Mouse (Mus musculus) stomach, embryonic 15.5 days (tissue): ENCODE measurements at regions not wholly inside any gene's neighbourhood (a gene's known extent, or its start where the extent isn't known, plus 50 kb on each side); places are given as distances from the start of the nearest gene placed in this dataset.

Source experiments
- ATAC-seq: fragments of 200-750 bp; cut with Nextera tagmentation; 2 replicates; pipeline ENCODE4 v1.8.0; 2017; ENCODE audit warnings: low read depth, moderate number of reproducible peaks, moderate TSS enrichment; ENCODE audit not compliant: insufficient read depth, low FRiP score
- H3K27ac ChIP-seq: fragments of 300-500 bp; sonication (generic); 2 replicates; pipeline ENCODE4 v1.5.1; 2015; ENCODE audit warnings: mild to moderate bottlenecking, inconsistent platforms
- H3K27me3 ChIP-seq: fragments of 300-500 bp; sonication (generic); replicated peaks from 2 replicates; pipeline ENCODE4 v1.6.1; 2015; ENCODE audit warnings: inconsistent platforms
- H3K36me3 ChIP-seq: fragments of 300-500 bp; sonication (generic); 2 replicates; pipeline ENCODE4 v1.6.1; 2015; ENCODE audit warnings: inconsistent platforms
- H3K4me1 ChIP-seq: fragments of 300-500 bp; sonication (generic); 2 replicates; pipeline ENCODE4 v1.6.1; 2015; ENCODE audit warnings: inconsistent platforms
- H3K4me2 ChIP-seq: fragments of 300-500 bp; sonication (generic); 2 replicates; pipeline ENCODE4 v1.6.1; 2015; ENCODE audit warnings: mild to moderate bottlenecking, inconsistent platforms
- H3K4me3 ChIP-seq: fragments of 300-500 bp; sonication (generic); replicated peaks from 2 replicates; pipeline ENCODE4 v1.5.1; 2015; ENCODE audit warnings: inconsistent platforms
- H3K9ac ChIP-seq: fragments of 300-500 bp; sonication (generic); 2 replicates; pipeline ENCODE4 v1.6.1; 2015; ENCODE audit warnings: inconsistent platforms
- H3K9me3 ChIP-seq: fragments of 300-500 bp; sonication (generic); 2 replicates; pipeline ENCODE4 v1.6.1; 2016; ENCODE audit warnings: inconsistent platforms
- WGBS: fragments of 180-500 bp; shearing (Covaris S2); methylation state at CpG from one replicate; pipeline ENCODE4 v1.1.7; 2015; 5-methylcytosine and 5-hydroxymethylcytosine counted together

DNA sequence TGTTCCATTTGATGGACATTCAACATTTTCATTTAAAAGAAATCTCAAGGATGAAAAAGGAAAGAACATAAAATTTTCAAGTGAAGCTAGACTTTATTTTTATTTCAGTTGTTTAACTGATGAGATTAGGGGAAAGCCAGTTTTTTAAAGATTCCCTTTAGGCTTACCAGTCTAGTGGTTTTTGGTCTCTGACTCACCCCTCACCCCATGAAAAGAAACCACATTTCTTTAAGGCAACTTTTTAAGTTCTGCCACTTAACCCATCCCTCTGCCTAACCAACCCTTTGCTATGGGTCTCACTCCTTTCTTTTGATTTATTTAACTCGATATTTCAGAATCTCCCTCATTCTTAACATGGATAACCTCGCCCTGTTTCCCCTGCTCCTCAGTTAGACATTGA lies 388.1 kb upstream of the Mef2c start:
- Histone ChIP-seq H3K4me1 (no peaks in the 10 kb centered on the region), H3K9me3 (no peaks in the 10 kb centered on the region), H3K4me3 (no peak overlapping the region), H3K4me2 (no peak overlapping the region), H3K27me3 (no peaks in the 10 kb centered on the region), H3K36me3 (no peaks in the 10 kb centered on the region), H3K27ac (no peak overlapping the region), H3K9ac (no peak overlapping the region)
- no peak for ATAC-seq
- 85% methylated on average over 2 of the region's 2 CpGs for WGBS

DNA sequence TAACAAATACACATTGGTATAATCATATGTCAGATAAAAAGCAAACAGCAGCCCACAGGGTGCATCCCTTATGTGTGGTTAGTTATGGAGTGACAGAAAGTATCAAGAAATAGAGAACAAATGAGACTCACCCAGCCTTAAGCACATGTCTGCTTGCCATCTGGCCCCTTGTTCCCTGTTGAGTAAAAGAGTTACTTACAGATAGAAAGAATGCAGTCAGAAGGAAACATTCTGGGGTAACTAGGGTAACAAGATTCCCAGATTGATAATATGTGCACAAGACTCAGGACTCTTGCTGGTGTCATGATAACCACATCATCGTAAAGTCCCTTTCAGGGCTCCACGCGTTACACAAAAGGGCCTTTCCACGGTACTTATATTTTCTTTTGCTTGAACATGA lies 383.5 kb upstream of the Mef2c start:
- WGBS, result 76% methylated on average over 4 of the region's 4 CpGs
- Histone ChIP-seq H3K27ac (no peak overlapping the region), H3K4me3 (no peak overlapping the region), H3K27me3 (no peaks in the 10 kb centered on the region), H3K9me3 (no peaks in the 10 kb centered on the region), H3K4me2 (no peak overlapping the region), H3K9ac (no peak overlapping the region), H3K4me1 (no peaks in the 10 kb centered on the region), H3K36me3 (no peaks in the 10 kb centered on the region)
- no peak for ATAC-seq

DNA sequence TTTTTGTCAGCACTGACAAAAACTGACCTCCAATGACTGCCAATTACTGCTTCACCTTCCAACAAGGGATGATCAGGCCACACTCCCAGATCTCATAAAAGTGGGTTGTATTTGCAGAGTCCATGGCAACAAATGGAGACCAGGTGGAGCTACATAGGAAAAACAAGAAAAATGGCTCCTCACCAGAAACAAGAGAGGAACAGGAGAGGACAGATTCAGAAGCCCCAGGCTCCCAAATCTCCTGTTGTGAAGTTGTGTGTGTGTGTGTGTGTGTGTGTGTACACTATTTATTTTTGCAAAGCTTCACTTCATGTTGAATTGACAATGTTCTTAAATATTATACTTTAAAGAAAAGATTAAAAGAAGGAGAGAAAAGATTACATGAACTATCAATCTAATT lies 380.2 kb upstream of the Mef2c start:
- no peak overlapping the region for H3K9ac ChIP-seq
- no peak for ATAC-seq
- no peak overlapping the region for H3K4me3 ChIP-seq
- H3K9me3 ChIP-seq, result no peaks in the 10 kb centered on the region
- no peaks in the 10 kb centered on the region for H3K36me3 ChIP-seq
- no peaks in the 10 kb centered on the region for H3K27me3 ChIP-seq
- H3K4me2 ChIP-seq, result no peak overlapping the region
- H3K4me1 ChIP-seq, result no peaks in the 10 kb centered on the region
- H3K27ac ChIP-seq, result no peak overlapping the region

DNA sequence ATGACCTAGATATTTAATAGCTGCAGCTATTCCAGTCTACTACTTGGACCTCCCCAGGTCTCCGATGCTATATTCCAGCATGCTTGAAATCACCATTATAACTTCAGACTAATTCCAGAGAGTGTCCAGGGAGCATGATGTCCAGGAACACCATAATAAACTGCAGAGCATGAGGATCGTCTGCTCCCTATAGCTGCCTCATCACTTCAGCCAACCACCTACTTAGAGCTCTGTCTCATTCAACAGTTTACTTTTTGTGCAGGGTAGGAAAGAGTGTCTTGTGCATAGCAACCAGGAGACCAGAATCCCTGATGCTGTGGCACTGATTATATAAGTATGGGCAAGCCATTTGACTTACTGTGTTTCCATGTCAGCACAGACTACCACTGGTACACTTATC lies 379.2 kb upstream of the Mef2c start:
- no peaks in the 10 kb centered on the region for H3K4me1 ChIP-seq
- no peak overlapping the region for H3K9ac ChIP-seq
- 74% methylated on average over 2 of the region's 2 CpGs for WGBS
- no peak overlapping the region for H3K4me2 ChIP-seq
- H3K36me3 ChIP-seq, result no peaks in the 10 kb centered on the region
- ATAC-seq, result no peak
- H3K27me3 ChIP-seq, result no peaks in the 10 kb centered on the region
- H3K9me3 ChIP-seq, result no peaks in the 10 kb centered on the region
- no peak overlapping the region for H3K4me3 ChIP-seq
- no peak overlapping the region for H3K27ac ChIP-seq

DNA sequence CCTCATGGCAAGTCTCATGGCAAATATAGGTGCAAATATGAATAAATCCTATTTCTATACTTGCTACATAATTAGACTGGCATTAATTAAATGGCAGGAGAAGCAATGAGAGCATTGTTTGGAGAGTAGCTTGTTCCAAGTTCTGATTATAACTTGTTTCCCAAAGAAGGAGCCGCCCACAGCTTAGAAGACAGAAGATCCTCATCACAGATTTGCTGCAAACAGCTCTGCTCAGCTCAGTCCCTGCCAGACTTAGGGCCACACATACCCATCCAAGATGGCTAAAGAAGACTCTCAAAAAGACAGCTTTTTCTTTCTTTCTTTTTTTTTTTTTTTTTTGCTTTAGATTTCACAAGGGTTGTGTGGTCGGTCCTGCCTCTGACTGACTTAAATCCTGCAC lies 377.4 kb upstream of the Mef2c start:
- H3K9ac ChIP-seq, result no peak overlapping the region
- WGBS, result 89% methylated on average over 2 of the region's 2 CpGs
- no peak for ATAC-seq
- no peaks in the 10 kb centered on the region for H3K4me1 ChIP-seq
- H3K9me3 ChIP-seq, result no peaks in the 10 kb centered on the region
- H3K27ac ChIP-seq, result no peak overlapping the region
- H3K4me3 ChIP-seq, result no peak overlapping the region
- no peaks in the 10 kb centered on the region for H3K36me3 ChIP-seq
- H3K4me2 ChIP-seq, result no peak overlapping the region
- H3K27me3 ChIP-seq, result no peaks in the 10 kb centered on the region

DNA sequence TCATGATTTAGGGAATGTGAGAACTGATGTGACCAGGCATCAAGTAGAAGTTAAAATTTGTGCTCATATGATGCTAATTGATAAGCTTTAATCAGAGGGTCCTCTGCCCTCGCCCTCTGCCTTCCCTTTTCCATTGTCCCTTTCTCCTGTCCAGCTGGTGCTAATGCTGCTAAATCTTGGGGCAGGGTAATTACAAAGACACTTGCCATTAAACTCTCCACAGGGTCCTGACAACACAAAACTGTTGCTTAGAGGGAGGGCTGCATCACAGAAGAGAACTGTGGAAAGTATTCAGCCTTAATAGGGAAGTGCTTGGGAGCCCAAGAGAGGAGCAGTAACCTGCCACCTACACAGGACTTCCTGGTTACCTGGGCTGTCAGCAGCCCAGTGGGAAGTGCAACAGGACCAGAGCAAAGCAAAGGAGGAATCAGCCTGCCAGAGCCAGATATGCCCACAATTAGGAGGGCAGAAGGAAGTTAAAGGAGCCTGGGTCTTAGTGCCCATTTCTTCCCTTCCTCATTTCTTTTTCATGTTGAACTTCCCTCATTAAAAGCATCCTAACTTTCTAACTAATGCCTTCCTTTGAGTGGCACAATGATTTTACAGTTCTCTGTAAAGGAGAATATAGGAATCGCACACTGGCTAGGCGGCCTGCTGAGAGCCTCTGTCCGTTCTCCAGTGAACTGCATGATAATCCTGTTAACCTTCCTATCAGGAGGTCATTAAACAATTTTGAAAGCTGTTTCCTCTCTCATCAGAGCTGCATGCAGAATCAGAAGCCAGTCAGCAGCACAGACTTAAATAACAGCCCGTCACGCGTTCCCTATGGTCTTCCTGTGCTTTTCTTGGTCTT lies 372.5 kb upstream of the Mef2c start:
- H3K9me3 ChIP-seq, result no peaks in the 10 kb centered on the region
- 67% methylated on average over 7 of the region's 7 CpGs for WGBS
- no peak overlapping the region for H3K4me3 ChIP-seq
- H3K9ac ChIP-seq, result no peak overlapping the region
- ATAC-seq, result no peak
- H3K27ac ChIP-seq, result no peak overlapping the region
- H3K4me1 ChIP-seq, result no peaks in the 10 kb centered on the region
- H3K36me3 ChIP-seq, result no peaks in the 10 kb centered on the region
- no peaks in the 10 kb centered on the region for H3K27me3 ChIP-seq
- no peak overlapping the region for H3K4me2 ChIP-seq

DNA sequence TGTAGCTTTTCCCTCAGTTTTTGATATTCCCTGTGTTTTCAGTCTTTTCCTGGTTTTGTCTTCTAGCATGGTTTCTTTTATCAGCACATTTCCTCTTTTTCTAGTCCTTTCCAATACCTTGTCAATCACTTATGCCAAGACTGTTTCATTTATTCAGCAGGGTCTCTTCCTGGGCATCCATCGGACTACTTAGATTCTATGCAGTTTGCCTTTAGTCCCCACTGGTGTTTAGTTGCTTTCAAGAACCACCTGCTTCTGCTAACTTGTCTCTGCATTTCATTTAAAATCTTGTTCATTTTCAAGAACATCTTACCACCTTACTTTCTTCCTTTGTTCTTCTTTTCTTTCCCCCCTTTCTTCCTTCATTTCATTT lies 371.9 kb upstream of the Mef2c start:
- H3K9me3 ChIP-seq, result no peaks in the 10 kb centered on the region
- H3K27ac ChIP-seq, result no peak overlapping the region
- H3K4me1 ChIP-seq, result no peaks in the 10 kb centered on the region
- H3K36me3 ChIP-seq, result no peaks in the 10 kb centered on the region
- no peak overlapping the region for H3K4me3 ChIP-seq
- ATAC-seq, result no peak
- 83% methylated on average over 1 of the region's 1 CpGs for WGBS
- H3K4me2 ChIP-seq, result no peak overlapping the region
- H3K27me3 ChIP-seq, result no peaks in the 10 kb centered on the region
- no peak overlapping the region for H3K9ac ChIP-seq

DNA sequence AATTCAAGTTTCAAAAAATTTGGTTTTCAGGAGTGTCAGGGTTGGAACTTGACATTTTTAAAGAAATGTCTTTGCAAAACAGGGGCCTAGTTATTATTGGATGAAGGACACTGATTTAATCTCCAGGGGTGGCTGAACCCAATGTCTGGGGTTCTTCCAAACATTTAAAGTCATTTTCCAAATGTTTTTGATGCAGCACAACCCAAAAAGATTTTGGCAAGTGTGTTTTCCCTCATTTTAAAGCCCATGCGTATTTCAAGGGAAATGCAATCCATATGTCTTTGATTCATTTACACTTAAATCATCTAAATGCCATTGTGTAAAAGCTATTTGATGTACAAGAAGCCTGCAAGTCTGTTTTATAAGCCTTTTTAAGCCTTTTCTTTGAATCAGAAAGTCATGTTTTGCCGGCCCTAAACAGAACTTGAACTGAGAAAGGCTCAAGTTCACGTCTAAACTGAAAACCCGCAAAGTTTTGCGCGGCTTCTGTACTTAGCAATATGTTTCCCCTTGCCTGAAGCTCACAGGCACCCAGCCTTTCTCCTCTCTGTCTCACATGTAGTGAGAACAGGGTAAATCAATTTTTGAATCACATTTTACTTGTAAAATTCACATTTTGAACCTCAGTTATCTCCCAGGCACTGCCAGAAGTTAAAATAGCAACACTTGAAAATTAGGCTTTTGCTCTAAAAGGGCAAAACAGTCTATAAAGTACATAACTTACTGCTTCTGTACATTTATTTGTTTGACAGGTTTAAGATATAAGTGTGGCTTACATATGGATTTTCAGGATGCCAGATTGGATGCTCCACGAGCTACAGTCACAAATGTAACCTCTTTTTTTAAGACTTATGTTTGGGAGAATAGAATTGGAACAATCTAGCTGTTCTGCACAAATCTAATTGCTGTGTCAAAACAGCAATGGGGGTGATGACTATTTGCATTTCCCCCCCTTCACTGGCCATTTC lies 370.9 kb upstream of the Mef2c start:
- Histone ChIP-seq H3K27ac (no peak overlapping the region), H3K4me1 (no peaks in the 10 kb centered on the region), H3K9me3 (no peaks in the 10 kb centered on the region), H3K4me2 (no peak overlapping the region), H3K36me3 (no peaks in the 10 kb centered on the region), H3K4me3 (no peak overlapping the region), H3K9ac (no peak overlapping the region), H3K27me3 (no peaks in the 10 kb centered on the region)
- 60% methylated on average over 7 of the region's 7 CpGs for WGBS
- no peak for ATAC-seq

DNA sequence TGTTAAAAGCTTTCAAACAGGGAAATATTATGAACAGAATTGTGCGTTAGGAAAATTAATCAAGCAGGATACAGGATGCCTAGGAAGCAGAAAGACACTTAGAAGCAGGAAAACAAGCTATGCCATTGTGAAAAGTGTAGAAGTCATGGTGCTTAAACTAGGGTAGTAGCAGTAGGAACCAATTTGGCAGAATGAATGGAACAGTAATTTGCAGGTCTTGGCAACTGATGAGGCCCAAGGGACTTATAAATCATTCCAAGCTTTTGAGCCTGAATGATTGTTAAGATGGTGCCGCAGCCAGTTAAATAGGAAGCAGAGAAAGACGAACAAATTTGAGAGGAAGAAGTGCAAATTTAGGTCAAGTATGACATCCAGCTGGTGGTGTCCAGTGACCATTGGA lies 360.5 kb upstream of the Mef2c start:
- H3K36me3 ChIP-seq, result no peaks in the 10 kb centered on the region
- H3K4me1 ChIP-seq, result no peaks in the 10 kb centered on the region
- no peak overlapping the region for H3K4me3 ChIP-seq
- no peak overlapping the region for H3K27ac ChIP-seq
- H3K9ac ChIP-seq, result no peak overlapping the region
- WGBS, result 49% methylated on average over 3 of the region's 3 CpGs
- H3K27me3 ChIP-seq, result no peaks in the 10 kb centered on the region
- H3K9me3 ChIP-seq, result no peaks in the 10 kb centered on the region
- no peak overlapping the region for H3K4me2 ChIP-seq
- ATAC-seq, result no peak

DNA sequence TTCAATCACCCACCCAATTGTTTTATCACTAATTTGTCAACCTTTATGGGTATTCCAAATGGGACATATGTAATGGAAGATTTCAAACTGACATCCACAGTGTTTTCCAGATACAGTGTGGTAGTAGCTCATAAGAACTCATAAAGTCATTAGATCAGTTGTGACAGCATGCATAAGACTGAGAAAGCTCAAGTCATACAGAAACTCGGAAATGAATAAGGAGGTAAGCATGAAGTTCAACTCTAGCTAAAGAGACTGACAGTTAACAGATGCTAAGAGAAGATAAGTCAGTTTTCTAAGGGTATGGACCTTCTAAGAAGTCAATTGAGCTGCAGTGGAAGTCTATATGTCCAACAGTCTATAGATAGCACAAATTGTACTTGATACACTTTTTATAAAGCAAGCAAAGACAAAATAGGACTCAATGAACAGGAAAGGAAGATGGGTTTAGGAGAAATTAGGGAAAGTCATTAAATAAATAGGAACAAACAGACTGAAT lies 349.2 kb upstream of the Mef2c start:
- ATAC-seq, result no peak
- Histone ChIP-seq H3K27ac (no peak overlapping the region), H3K4me2 (no peak overlapping the region), H3K36me3 (no peaks in the 10 kb centered on the region), H3K4me1 (no peaks in the 10 kb centered on the region), H3K4me3 (no peak overlapping the region), H3K9ac (no peak overlapping the region), H3K27me3 (no peaks in the 10 kb centered on the region), H3K9me3 (no peaks in the 10 kb centered on the region)
- 70% methylated on average over 1 of the region's 1 CpGs for WGBS

DNA sequence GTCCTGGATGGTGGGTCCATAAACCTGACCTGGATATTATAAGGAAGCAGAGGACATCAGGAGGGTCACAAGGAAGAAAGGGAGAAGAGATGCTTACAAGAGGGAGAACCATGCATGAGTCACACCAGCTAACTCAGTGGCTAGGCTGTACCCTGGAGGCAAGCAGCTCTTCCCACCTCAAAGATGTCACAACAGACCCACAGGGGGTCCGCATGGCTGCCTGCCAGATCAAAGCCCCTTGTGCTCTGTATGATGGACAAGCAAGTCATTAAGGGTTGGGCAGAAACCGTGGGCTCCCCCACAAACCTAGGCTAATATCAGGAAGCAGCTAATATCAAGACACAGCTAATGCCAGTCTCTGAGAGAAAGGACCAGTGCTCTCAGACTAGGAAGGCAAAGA lies 343.9 kb upstream of the Mef2c start:
- Histone ChIP-seq H3K27me3 (no peaks in the 10 kb centered on the region), H3K27ac (no peak overlapping the region), H3K4me2 (no peak overlapping the region), H3K9me3 (no peaks in the 10 kb centered on the region), H3K4me3 (no peak overlapping the region), H3K36me3 (no peaks in the 10 kb centered on the region), H3K4me1 (no peaks in the 10 kb centered on the region), H3K9ac (no peak overlapping the region)
- ATAC-seq, result no peak
- WGBS, result 54% methylated on average over 2 of the region's 2 CpGs

DNA sequence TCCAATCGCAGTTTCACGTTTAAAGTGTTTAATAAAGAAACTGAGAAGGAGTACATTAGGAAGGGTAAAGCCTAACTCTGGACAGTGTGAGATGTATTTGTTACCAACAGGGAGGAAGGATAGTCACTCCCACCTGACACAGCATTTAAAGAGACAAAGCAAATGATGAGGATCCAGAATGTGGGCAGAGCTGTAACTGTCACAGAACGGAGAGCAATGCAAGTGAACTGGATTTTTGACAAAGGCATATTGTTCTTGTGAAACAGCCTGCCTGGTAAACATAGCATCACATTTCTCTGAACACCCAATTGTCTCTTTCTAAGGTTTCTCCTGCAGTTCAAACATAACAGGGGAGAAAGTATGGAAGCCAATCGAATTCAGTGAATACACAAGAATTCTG lies 341.1 kb upstream of the Mef2c start:
- Histone ChIP-seq H3K9ac (no peak overlapping the region), H3K27ac (no peak overlapping the region), H3K36me3 (no peaks in the 10 kb centered on the region), H3K9me3 (no peaks in the 10 kb centered on the region), H3K4me3 (no peak overlapping the region), H3K4me1 (no peaks in the 10 kb centered on the region), H3K27me3 (no peaks in the 10 kb centered on the region), H3K4me2 (no peak overlapping the region)
- 80% methylated on average over 4 of the region's 4 CpGs for WGBS
- no peak for ATAC-seq
